Mouse (Mus musculus) ES-E14 (cell line): Measurements from ENCODE around the gene Lnx1. TPM values are rescaled to one million over a fixed set of nuclear protein-coding genes. Genes with fewer than 3 reads are reported as not detected.

Experiments
- DNase-seq: peaks from one replicate; pipeline ENCODE4 v3.0.0-alpha.2; 2013; ENCODE audit warnings: low read depth, low spot score
- H3K27ac ChIP-seq: 2 replicates; pipeline ENCODE4 v1.5.1; 2012; ENCODE audit warnings: low read depth, mild to moderate bottlenecking, low read length, moderate library complexity, mixed read lengths; ENCODE audit not compliant: poor library complexity, insufficient read depth, severe bottlenecking
- H3K36me3 ChIP-seq: 2 replicates; pipeline ENCODE4 v1.6.1; 2012; ENCODE audit warnings: mild to moderate bottlenecking, low read length, moderate library complexity, mixed read lengths; ENCODE audit not compliant: control insufficient read depth, poor library complexity, insufficient read depth, severe bottlenecking
- H3K4me1 ChIP-seq, 2 experiments: fragments of 150-350 bp in 1 of 2; sonication (generic) in 1 of 2; 2 replicates each; pipeline ENCODE4 v1.6.1; 2012; ENCODE audit warnings: low read length in 2 of 2, mild to moderate bottlenecking in 1 of 2, mixed read lengths in 1 of 2; ENCODE audit not compliant: control insufficient read depth in 2 of 2, insufficient read depth in 2 of 2, poor library complexity in 1 of 2
- H3K4me3 ChIP-seq, 2 experiments: fragments of 150-350 bp in 1 of 2; sonication (generic) in 1 of 2; 2 replicates each; pipeline ENCODE4 v1.5.1; 2012; ENCODE audit warnings: low read length in 2 of 2, low read depth in 1 of 2, mild to moderate bottlenecking in 1 of 2, mixed read lengths in 1 of 2; ENCODE audit not compliant: insufficient read depth in 1 of 2, poor library complexity in 1 of 2, severe bottlenecking in 1 of 2
- H3K9ac ChIP-seq: 2 replicates; pipeline ENCODE4 v1.6.1; 2012; ENCODE audit warnings: low read depth, mild to moderate bottlenecking, low read length, mixed read lengths; ENCODE audit not compliant: poor library complexity, insufficient read depth, severe bottlenecking
- H3K9me3 ChIP-seq: fragments of 150-350 bp; sonication (generic); 2 replicates; pipeline ENCODE4 v1.6.1; 2012; ENCODE audit warnings: low read depth, mild to moderate bottlenecking, low read length; ENCODE audit not compliant: control insufficient read depth, insufficient read depth
- CHD2 ChIP-seq: IDR thresholded peaks from 2 replicates; pipeline ENCODE4 v1.6.1; 2014; ENCODE audit warnings: mild to moderate bottlenecking, low read depth, low read length, inconsistent platforms
- HCFC1 ChIP-seq: IDR thresholded peaks from 2 replicates; pipeline ENCODE4 v1.6.1; 2012; ENCODE audit warnings: low read length, inconsistent platforms, borderline replicate concordance; ENCODE audit not compliant: insufficient read depth
- MAFK ChIP-seq: IDR thresholded peaks from 2 replicates; pipeline ENCODE4 v1.6.1; 2014; ENCODE audit warnings: mild to moderate bottlenecking, low read depth, low read length, inconsistent platforms; ENCODE audit not compliant: insufficient read depth
- ZC3H11A ChIP-seq: IDR thresholded peaks from 2 replicates; pipeline ENCODE4 v1.6.1; 2012; ENCODE audit warnings: low read depth, mild to moderate bottlenecking, inconsistent platforms, low read length, borderline replicate concordance
- ZNF384 ChIP-seq: IDR thresholded peaks from 2 replicates; pipeline ENCODE4 v1.6.1; 2012; ENCODE audit warnings: low read depth, low read length, inconsistent platforms
- in situ Hi-C, 2 experiments: fragments of 600-800 bp; cut with MboI; formaldehyde crosslinking; loops; one replicate each; pipeline ENCODE4 v1.15.1; 2025; ENCODE audit warnings: low sequenced_read_pairs in 2 of 2, inconsistent platforms in 1 of 2; ENCODE audit not compliant: unreplicated experiment in 2 of 2
- total RNA-seq: library from RNA; depleted of rRNA; stranded (reverse); fragments of 300-350 nt; gene quantifications from 2 replicates; pipeline ENCODE4 v1.2.3, GENCODE M21; 2012

Gene Lnx1
- total RNA-seq, 1 experiment, result 0.71 TPM

GRCm38 (mm10) chr5:74710181-74710580, 7.5 kb upstream of the Lnx1 start:
- Histone ChIP-seq H3K4me3 (no peak overlapping the region), H3K4me1 (peaks cover 0 to 7% of the 10 kb centered on the region in 2 experiments; a peak in 1 of 4 replicates), H3K9me3 (no peaks in the 10 kb centered on the region), H3K27ac (no peak overlapping the region), H3K36me3 (no peaks in the 10 kb centered on the region), H3K9ac (no peak overlapping the region)
- in situ Hi-C loops, result no loop called here
- no peak for TF ChIP-seq ZNF384
- no peak for TF ChIP-seq ZC3H11A
- no peak for TF ChIP-seq MAFK
- no peak for TF ChIP-seq HCFC1
- TF ChIP-seq CHD2, result no peak
- no peak for DNase-seq

- H3K9me3 ChIP-seq, result no peaks in the 10 kb centered on the region
- H3K4me3 ChIP-seq, result peak overlapping the region; percentile 46 to 54; a peak in 2 of 4 replicates
- H3K27ac ChIP-seq, result no peak overlapping the region
- DNase-seq, result peak; percentile 96
- in situ Hi-C loops, result no loop called here
- no peak for TF ChIP-seq ZC3H11A
- TF ChIP-seq MAFK, result 0 out of 2 replicates have a peak, but pooled peaks have one; percentile 19
- TF ChIP-seq HCFC1, result no peak
- peaks cover 0 to 9% of the 10 kb centered on the region in 2 experiments; a peak in 2 of 4 replicates for H3K4me1 ChIP-seq
- H3K36me3 ChIP-seq, result no peaks in the 10 kb centered on the region
- H3K9ac ChIP-seq, result no peak overlapping the region
Observed at GRCm38 (mm10) chr5:74704460-74704790, 1.7 kb upstream of the Lnx1 start.

- peaks cover 0 to 9% of the 10 kb centered on the region in 2 experiments; a peak in 2 of 4 replicates for H3K4me1 ChIP-seq
- H3K9me3 ChIP-seq, result no peaks in the 10 kb centered on the region
- H3K4me3 ChIP-seq, result peak overlapping the region; percentile 46 to 54; a peak in 3 of 4 replicates
- peak overlapping the region; percentile 39; the same call in 1 of the 2 replicates for H3K27ac ChIP-seq
- DNase-seq, result no peak
- no peaks in the 10 kb centered on the region for H3K36me3 ChIP-seq
- TF ChIP-seq ZC3H11A, result no peak
- TF ChIP-seq MAFK, result no peak
- TF ChIP-seq CHD2, result no peak
- no peak for TF ChIP-seq HCFC1
- TF ChIP-seq ZNF384, result no peak
- no peak overlapping the region for H3K9ac ChIP-seq
- in situ Hi-C loops, result no loop called here
Observed at GRCm38 (mm10) chr5:74703741-74704459, 1.2 kb upstream of the Lnx1 start.

- no peaks in the 10 kb centered on the region for H3K36me3 ChIP-seq
- H3K4me1 ChIP-seq, result peaks cover 0 to 3% of the 10 kb centered on the region in 2 experiments; a peak in 2 of 4 replicates
- no peak overlapping the region for H3K4me3 ChIP-seq
- TF ChIP-seq MAFK, result no peak
- no peak for TF ChIP-seq CHD2
- no peak for TF ChIP-seq HCFC1
- TF ChIP-seq ZC3H11A, result no peak
- no peak for TF ChIP-seq ZNF384
- H3K9ac ChIP-seq, result no peak overlapping the region
- no peak overlapping the region for H3K27ac ChIP-seq
- DNase-seq, result no peak
- no peaks in the 10 kb centered on the region for H3K9me3 ChIP-seq
- in situ Hi-C loops, result no loop called here
Observed at GRCm38 (mm10) chr5:74700918-74701317, 1.8 kb downstream of the Lnx1 start.

- no peak for DNase-seq
- TF ChIP-seq ZNF384 (no peak), HCFC1 (no peak), ZC3H11A (no peak), CHD2 (no peak), MAFK (no peak)
- Histone ChIP-seq H3K9me3 (no peaks in the 10 kb centered on the region), H3K9ac (no peak overlapping the region), H3K36me3 (no peaks in the 10 kb centered on the region), H3K4me3 (no peak overlapping the region), H3K4me1 (no peaks in the 10 kb centered on the region), H3K27ac (no peak overlapping the region)
- in situ Hi-C loops, result no loop called here
Observed at GRCm38 (mm10) chr5:74699673-74700072, 3.0 kb downstream of the Lnx1 start.
